Mouse (Mus musculus) ES-Bruce4 (cell line): ENCODE data around the gene Rxfp4.

Experiments
- CTCF ChIP-seq: IDR thresholded peaks from one replicate; pipeline ENCODE4 v1.8.1; 2011; ENCODE audit warnings: low read depth, low read length
- POLR2A ChIP-seq: IDR thresholded peaks from one replicate; pipeline ENCODE4 v1.8.1; 2011; ENCODE audit warnings: low read length; ENCODE audit not compliant: insufficient read depth

GRCm38 (mm10) chr3:88615117-88615516 is 37.8 kb downstream of the Rxfp4 start:
- TF ChIP-seq POLR2A, result no peak
- no peak for TF ChIP-seq CTCF
